Mouse (Mus musculus) heart, embryonic 14.5 days (tissue): Measurements from ENCODE around the gene Fuca1. TPM values are rescaled to one million over a fixed set of nuclear protein-coding genes. Genes with fewer than 3 reads are reported as not detected.

Source experiments
- ATAC-seq: fragments of 200-750 bp; cut with Nextera tagmentation; 2 replicates; pipeline ENCODE4 v1.8.0; 2017; ENCODE audit warnings: low read depth, moderate TSS enrichment; ENCODE audit not compliant: insufficient number of reproducible peaks, insufficient read depth, low FRiP score
- H3K27ac ChIP-seq, 2 experiments: fragments of 200-500 bp in 1 of 2; fragments of 300-500 bp in 1 of 2; sonication (generic) in 1 of 2; replicated peaks in 1 of 2; 2 replicates each; pipeline ENCODE4 v1.5.1; 2012 to 2014; ENCODE audit warnings: low read depth in 2 of 2, low read length in 2 of 2, control low read depth in 1 of 2, mild to moderate bottlenecking in 1 of 2, mixed read lengths in 1 of 2; ENCODE audit not compliant: control insufficient read depth in 1 of 2, insufficient read depth in 1 of 2
- H3K27me3 ChIP-seq: fragments of 300-500 bp; sonication (generic); 2 replicates; pipeline ENCODE4 v1.6.1; 2014; ENCODE audit warnings: mild to moderate bottlenecking, low read length, control low read depth; ENCODE audit not compliant: control insufficient read depth, insufficient read depth
- H3K36me3 ChIP-seq: fragments of 300-500 bp; sonication (generic); 2 replicates; pipeline ENCODE4 v1.6.1; 2014; ENCODE audit warnings: mild to moderate bottlenecking, control low read depth, low read length, mixed read lengths; ENCODE audit not compliant: control insufficient read depth, insufficient read depth
- H3K4me1 ChIP-seq, 2 experiments: fragments of 200-500 bp in 1 of 2; fragments of 300-500 bp in 1 of 2; sonication (generic) in 1 of 2; 2 replicates each; pipeline ENCODE4 v1.6.1; 2012 to 2014; ENCODE audit warnings: low read length in 2 of 2, control low read depth in 1 of 2, mixed read lengths in 1 of 2; ENCODE audit not compliant: control insufficient read depth in 2 of 2, insufficient read depth in 2 of 2
- H3K4me2 ChIP-seq: fragments of 300-500 bp; sonication (generic); 2 replicates; pipeline ENCODE4 v1.6.1; 2014; ENCODE audit warnings: mild to moderate bottlenecking, low read length
- H3K4me3 ChIP-seq, 2 experiments: fragments of 200-500 bp in 1 of 2; fragments of 300-500 bp in 1 of 2; sonication (generic) in 1 of 2; 2 replicates each; pipeline ENCODE4 v1.5.1; 2012 to 2014; ENCODE audit warnings: low read length in 2 of 2, mild to moderate bottlenecking in 2 of 2, control low read depth in 1 of 2, low read depth in 1 of 2, moderate library complexity in 1 of 2; ENCODE audit not compliant: control insufficient read depth in 1 of 2, insufficient read depth in 1 of 2
- H3K9ac ChIP-seq: fragments of 300-500 bp; sonication (generic); 2 replicates; pipeline ENCODE4 v1.6.1; 2014; ENCODE audit warnings: mild to moderate bottlenecking, low read length
- H3K9me3 ChIP-seq: fragments of 300-500 bp; sonication (generic); 2 replicates; pipeline ENCODE4 v1.6.1; 2016; ENCODE audit warnings: low read length, control low read depth; ENCODE audit not compliant: control insufficient read depth
- WGBS: fragments of 180-500 bp; shearing (Covaris S2); extraction: QIAGEN DNeasy Blood & Tissue Kit; methylation state at CpG from one replicate; pipeline ENCODE4 v1.1.7; 2014; 5-methylcytosine and 5-hydroxymethylcytosine counted together
- polyA plus RNA-seq: library from polyadenylated mRNA; unstranded; fragments of >200 nt; fragmentation: Nextera tagmentation; extraction: Ambion mirVana; gene quantifications from 2 replicates; pipeline ENCODE4 v1.2.1, GENCODE M21; 2014

The Fuca1 gene
- polyA plus RNA-seq, 1 experiment from 2014 or later: 63.0 TPM

DNA sequence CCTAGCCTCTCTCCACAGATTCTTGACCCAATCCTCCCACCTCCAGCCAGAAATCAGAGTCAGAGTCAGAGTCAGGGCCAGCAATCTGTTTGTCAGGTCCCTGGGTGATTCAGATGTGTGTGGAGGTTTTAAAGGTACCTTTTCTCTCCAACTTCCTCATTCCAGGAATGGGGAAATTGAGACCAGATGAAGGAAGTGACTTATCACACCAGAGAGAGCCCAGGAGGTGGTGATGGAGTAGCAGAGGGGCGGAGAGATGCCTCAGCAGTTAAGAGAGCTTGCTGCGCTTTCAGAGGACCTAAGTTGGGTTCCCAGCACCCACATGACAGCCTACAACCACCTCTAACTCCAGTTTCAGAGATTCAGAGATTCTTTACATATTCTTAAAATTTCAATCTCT, 29.0 kb upstream of the Fuca1 start:
- Histone ChIP-seq H3K9me3 (no peaks in the 10 kb centered on the region), H3K4me3 (no peak overlapping the region), H3K27me3 (no peaks in the 10 kb centered on the region), H3K4me1 (peaks cover 4 to 5% of the 10 kb centered on the region in 2 experiments; a peak in 2 of 4 replicates), H3K36me3 (no peaks in the 10 kb centered on the region), H3K27ac (no peak overlapping the region), H3K4me2 (no peak overlapping the region), H3K9ac (no peak overlapping the region)
- WGBS: 90% methylated on average over 2 of the region's 2 CpGs
- no peak for ATAC-seq

DNA sequence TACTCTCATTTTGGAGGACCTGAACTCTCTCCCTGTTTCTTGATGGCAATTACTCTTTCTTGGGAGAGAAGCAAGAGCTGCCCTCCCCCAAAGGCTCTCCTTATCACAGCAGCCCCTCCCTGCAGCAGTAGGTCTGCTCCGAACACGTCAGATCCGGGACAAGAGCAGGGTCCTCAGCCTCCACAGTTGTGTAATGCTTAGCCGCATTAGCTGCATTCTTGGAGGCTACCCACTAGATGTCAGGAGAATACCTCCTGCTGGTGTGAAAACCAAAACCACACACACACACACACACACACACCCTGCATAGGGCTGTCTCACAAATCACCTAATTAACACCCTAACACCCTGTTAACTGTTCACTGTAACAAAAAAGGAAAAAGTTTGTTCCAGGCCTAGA, 27.7 kb upstream of the Fuca1 start:
- no peak overlapping the region for H3K9ac ChIP-seq
- no peak for ATAC-seq

DNA sequence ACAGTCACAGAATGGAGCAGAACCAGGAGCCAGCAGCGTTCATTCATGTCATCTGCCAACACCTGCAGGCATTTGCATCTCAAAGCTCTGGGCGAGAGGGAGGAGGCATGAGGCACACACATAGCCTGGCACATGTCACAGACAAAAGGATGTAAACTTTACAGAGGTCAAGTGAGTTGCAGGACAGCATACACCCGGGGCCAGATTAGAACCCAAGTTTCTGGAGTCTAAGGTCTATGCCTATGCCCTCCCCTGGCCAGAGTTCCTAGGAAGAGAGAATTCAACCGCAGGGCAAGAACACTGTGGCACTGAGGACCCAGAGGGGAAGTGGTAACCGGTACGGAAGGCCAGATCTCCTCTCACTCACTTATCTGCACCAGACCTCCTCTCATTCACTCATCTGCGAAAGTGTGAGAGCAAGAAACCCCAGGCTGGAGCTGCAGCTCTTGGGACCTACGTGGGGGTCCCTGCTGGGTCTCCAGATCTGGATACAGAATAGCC, 25.4 kb upstream of the Fuca1 start, which contains the start of gene Cnr2:
Cnr2 (plus strand) TSS at position 324 of the 501 bp plus-strand sequence.
- Histone ChIP-seq H3K27ac (no peak within 1 kb of the TSS), H3K4me1 (peaks cover 9 to 10% of the 10 kb centered on the region in 2 experiments; a peak in 3 of 4 replicates), H3K36me3 (no peaks in the 10 kb centered on the region), H3K27me3 (no peaks in the 10 kb centered on the region), H3K4me2 (no peak within 1 kb of the TSS), H3K9ac (no peak within 1 kb of the TSS; the same call in 1 of the 2 replicates), H3K4me3 (no peak within 1 kb of the TSS), H3K9me3 (no peaks in the 10 kb centered on the region)
- no peak for ATAC-seq
- WGBS: 26% methylated on average over 8 of the region's 8 CpGs

More for the DNA sequence above, 27.7 kb upstream of the Fuca1 start:
- no peak overlapping the region for H3K4me2 ChIP-seq
- no peaks in the 10 kb centered on the region for H3K9me3 ChIP-seq
- H3K36me3 ChIP-seq: no peaks in the 10 kb centered on the region
- 20% methylated on average over 4 of the region's 4 CpGs for WGBS
- H3K4me3 ChIP-seq: no peak overlapping the region
- peaks cover 4 to 5% of the 10 kb centered on the region in 2 experiments; a peak in 2 of 4 replicates for H3K4me1 ChIP-seq
- H3K27me3 ChIP-seq: no peaks in the 10 kb centered on the region
- no peak overlapping the region for H3K27ac ChIP-seq

DNA sequence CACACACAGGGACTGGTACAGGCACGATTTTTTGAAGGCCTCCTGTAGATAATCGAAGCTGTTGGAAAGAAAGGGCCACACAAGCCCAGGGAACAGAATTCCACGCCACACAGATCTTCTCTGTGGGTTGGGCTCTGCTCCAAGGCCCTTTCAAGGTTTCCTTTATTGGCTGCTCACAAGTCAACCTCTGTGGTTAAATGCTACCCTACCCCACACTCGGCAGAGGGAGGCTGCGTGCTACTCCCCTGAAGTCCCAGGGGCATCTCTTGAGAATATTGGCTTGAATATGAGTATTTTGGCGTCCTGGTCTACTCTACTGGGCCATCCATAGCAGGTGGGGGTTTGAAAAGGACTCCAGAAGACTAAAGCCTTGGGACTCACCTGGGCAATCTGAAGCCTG, 24.4 kb upstream of the Fuca1 start:
- Histone ChIP-seq H3K4me1 (peaks cover 9 to 10% of the 10 kb centered on the region in 2 experiments; a peak in 3 of 4 replicates), H3K36me3 (no peaks in the 10 kb centered on the region), H3K27ac (no peak overlapping the region), H3K4me2 (no peak overlapping the region), H3K9me3 (no peaks in the 10 kb centered on the region), H3K9ac (no peak overlapping the region), H3K27me3 (no peaks in the 10 kb centered on the region), H3K4me3 (no peak overlapping the region)
- 71% methylated on average over 6 of the region's 6 CpGs for WGBS
- no peak for ATAC-seq

DNA sequence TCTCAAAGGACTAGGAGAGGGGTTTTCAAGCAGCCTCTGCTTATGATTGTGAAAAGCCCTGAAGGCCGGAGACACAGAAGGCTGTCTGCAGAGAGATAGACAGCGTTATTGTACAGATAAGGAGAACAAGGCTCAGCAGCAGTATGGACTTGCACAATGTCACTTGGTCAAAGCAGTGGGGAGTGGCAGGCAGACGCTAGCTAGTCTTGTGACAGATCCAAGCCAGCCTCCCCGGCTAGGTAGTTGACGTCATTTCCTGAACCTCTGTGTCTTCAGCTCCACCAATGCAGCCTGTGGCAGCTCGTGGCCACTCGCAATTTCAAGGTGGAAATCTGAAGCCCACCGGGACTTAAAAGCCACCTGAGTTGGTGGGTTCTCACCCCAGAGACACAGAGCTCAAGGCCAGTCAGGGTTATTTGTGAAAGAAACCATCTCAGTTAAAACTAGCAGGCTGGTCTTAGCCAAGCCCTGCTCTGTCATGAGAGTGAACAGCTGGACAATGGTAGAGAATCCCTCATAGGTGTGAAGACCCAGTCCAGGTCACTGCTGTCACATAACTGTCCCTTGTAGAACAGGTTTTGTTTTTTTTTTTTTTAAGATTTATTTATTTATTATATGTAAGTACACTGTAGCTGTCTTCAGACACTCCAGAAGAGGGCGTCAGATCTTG, 22.0 kb upstream of the Fuca1 start:
- H3K27ac ChIP-seq: peak overlapping the region in 1 of 2 experiments; percentile 50; a peak in 1 of 4 replicates
- no peaks in the 10 kb centered on the region for H3K36me3 ChIP-seq
- no peaks in the 10 kb centered on the region for H3K27me3 ChIP-seq
- H3K9me3 ChIP-seq: no peaks in the 10 kb centered on the region
- peaks cover 9 to 10% of the 10 kb centered on the region in 2 experiments; a peak in 3 of 4 replicates for H3K4me1 ChIP-seq
- H3K4me3 ChIP-seq: no peak overlapping the region
- 22% methylated on average over 9 of the region's 9 CpGs for WGBS
- peak; percentile 65 for ATAC-seq
- H3K9ac ChIP-seq: peak overlapping the region; percentile 62
- peak overlapping the region; percentile 40 for H3K4me2 ChIP-seq

DNA sequence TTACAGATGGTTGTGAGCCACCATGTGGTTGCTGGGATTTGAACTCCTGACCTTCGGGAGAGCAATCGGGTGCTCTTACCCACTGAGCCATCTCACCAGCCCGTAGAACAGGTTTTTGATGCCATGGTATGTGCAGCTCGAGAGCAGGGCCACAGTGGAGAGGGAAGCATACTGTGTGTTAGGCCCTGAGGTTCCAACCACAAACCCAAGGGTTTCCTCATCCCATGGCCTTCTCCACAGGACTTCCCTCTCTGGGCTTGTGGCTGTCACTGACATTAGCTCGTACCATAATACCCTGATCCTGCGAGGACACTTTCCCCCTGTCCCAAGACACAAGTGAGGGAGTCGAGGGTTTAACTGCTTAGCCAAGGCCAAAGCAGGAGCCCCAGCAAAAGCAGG, 21.5 kb upstream of the Fuca1 start:
- Histone ChIP-seq H3K36me3 (no peaks in the 10 kb centered on the region), H3K4me1 (peaks cover 9 to 10% of the 10 kb centered on the region in 2 experiments; a peak in 3 of 4 replicates), H3K4me3 (no peak overlapping the region), H3K27ac (no peak overlapping the region), H3K4me2 (no peak overlapping the region), H3K27me3 (no peaks in the 10 kb centered on the region), H3K9ac (no peak overlapping the region), H3K9me3 (no peaks in the 10 kb centered on the region)
- ATAC-seq: no peak
- WGBS: 88% methylated on average over 7 of the region's 7 CpGs

DNA sequence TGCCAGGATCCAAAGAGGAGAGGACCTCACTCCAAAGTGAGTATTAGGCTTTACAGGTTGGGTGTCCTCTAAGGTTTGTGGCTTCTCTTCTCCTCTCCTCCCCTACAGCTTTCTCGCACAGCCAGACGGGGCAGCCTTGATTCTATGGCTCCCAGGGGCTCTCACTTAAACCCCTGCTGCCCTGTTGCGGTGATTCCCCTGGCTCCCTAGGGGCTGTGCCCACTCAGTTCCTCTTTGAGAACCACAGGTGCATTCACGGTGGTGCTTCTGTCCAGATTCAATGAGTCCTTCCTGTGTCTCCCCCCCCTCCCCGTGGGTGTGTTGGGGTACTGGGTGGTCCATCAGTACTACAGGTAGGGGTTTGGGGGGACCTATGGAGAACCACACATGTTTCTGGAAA, 20.5 kb upstream of the Fuca1 start:
- Histone ChIP-seq H3K9ac (no peak overlapping the region), H3K4me2 (no peak overlapping the region), H3K36me3 (no peaks in the 10 kb centered on the region), H3K27me3 (no peaks in the 10 kb centered on the region), H3K4me3 (no peak overlapping the region), H3K27ac (no peak overlapping the region), H3K9me3 (no peaks in the 10 kb centered on the region), H3K4me1 (peaks cover 9 to 10% of the 10 kb centered on the region in 2 experiments; a peak in 3 of 4 replicates)
- WGBS: 77% methylated on average over 5 of the region's 5 CpGs
- ATAC-seq: no peak
